Mouse (Mus musculus): ENCODE measurements at regions not wholly inside any gene's neighbourhood (a gene's known extent, or its start where the extent isn't known, plus 50 kb on each side); places are given as distances from the start of the nearest gene placed in this dataset.
"Not testable (repeated sequence)": the region's sequence is repeated elsewhere in the genome, so short reads cannot be mapped to it uniquely, and the experiment has no call there.

DNA sequence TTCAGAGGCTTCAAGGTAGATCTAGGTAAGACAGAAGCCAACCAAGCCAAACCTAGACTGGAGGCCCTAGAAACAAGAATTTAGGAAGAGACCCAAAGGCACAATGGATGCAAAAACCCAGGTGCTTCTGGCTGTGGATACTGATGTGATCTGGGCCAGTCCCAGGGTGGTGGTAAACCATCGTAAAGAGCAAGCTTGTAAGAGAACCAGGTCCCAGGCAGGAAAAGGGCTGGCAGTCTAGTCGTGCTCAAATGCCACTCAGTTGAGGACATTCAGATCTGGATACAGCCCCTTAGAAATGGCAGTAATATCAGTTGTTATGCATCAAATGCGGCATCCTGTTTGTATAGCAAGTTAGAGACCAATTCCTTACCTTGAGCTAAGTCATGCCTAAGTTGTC is 175.5 kb upstream of the Pkdcc start:
- Histone ChIP-seq H3K4me2 (ENCODE audit: low read length) (no peak overlapping the region), H3K9ac (ENCODE audit: low read depth, low read length) (no peak overlapping the region), H3K27ac (ENCODE audit: low read length) (no peak overlapping the region), H3K27me3 (ENCODE audit: control insufficient read depth, insufficient read depth, low read depth, low read length) (no peaks in the 10 kb centered on the region), H3K4me3 (ENCODE audit: low read depth, low read length) (no peak overlapping the region), H3K4me1 (ENCODE audit: control insufficient read depth, insufficient read depth, low read length) (no peaks in the 10 kb centered on the region), H3K36me3 (ENCODE audit: control insufficient read depth, insufficient read depth, low read length) (no peaks in the 10 kb centered on the region), H3K9me3 (replicated peaks; ENCODE audit: control insufficient read depth, low read length, poor library complexity, severe bottlenecking) (no peaks in the 10 kb centered on the region)
- no peak for ATAC-seq
- 90% methylated on average over 3 of the region's 3 CpGs for WGBS

DNA sequence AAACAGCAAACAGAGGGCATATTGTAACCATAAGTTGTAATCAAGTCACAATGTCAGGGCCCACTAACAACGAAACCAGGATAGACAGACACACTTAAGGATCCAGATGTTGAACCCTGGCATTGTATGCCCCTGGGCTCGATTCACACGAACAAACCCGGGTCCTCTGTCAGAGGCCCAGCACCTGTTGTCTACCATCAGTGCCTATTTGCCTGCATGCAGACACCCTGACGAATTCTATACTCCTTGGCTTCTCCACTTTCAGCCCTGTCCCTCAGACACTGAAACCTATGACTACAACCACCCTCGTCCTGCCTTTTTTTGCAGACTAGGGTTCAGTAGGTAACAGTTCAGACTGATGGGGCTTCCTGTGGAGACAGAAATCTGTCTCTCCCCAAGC is 170.6 kb upstream of the Pkdcc start:
- 81% methylated on average over 6 of the region's 6 CpGs for WGBS
- Histone ChIP-seq H3K4me1 (ENCODE audit: control insufficient read depth, insufficient read depth, low read length) (no peaks in the 10 kb centered on the region), H3K36me3 (ENCODE audit: control insufficient read depth, insufficient read depth, low read length) (no peaks in the 10 kb centered on the region), H3K4me3 (ENCODE audit: low read depth, low read length) (no peak overlapping the region), H3K9me3 (replicated peaks; ENCODE audit: control insufficient read depth, low read length, poor library complexity, severe bottlenecking) (no peaks in the 10 kb centered on the region), H3K27ac (ENCODE audit: low read length) (no peak overlapping the region), H3K9ac (ENCODE audit: low read depth, low read length) (no peak overlapping the region), H3K4me2 (ENCODE audit: low read length) (no peak overlapping the region), H3K27me3 (ENCODE audit: control insufficient read depth, insufficient read depth, low read depth, low read length) (no peaks in the 10 kb centered on the region)
- no peak for ATAC-seq

DNA sequence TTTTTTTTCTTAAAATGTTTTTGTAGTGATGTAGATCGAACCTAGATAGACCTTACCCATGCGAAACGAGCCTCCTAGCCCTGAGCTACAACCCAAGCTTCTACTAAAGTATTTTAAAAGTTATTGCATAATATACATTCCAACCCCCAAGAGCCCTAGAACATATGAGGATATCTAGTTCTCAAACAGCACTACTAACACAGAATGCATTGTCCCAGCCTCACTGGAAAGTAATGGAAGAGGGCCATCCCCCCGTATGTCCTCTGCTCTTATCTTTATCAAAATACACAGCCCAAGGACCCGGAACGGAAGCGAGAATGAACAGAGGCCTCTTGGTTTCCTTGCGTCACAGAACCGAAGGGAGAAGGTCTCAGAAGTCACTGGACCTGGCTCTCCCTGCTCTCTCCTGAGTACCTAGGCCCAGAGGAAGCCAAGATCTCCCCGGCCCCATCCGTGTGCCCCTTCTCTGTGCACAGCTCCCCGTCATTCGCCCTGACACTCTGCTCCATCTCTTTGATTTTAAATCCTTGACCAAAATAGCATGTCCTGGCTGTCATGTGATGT is 165.0 kb upstream of the Pkdcc start:
- 88% methylated on average over 13 of the region's 13 CpGs for WGBS
- Histone ChIP-seq H3K9me3 (replicated peaks; ENCODE audit: control insufficient read depth, low read length, poor library complexity, severe bottlenecking) (no peaks in the 10 kb centered on the region), H3K4me2 (ENCODE audit: low read length) (no peak overlapping the region), H3K4me1 (ENCODE audit: control insufficient read depth, insufficient read depth, low read length) (no peaks in the 10 kb centered on the region), H3K36me3 (ENCODE audit: control insufficient read depth, insufficient read depth, low read length) (no peaks in the 10 kb centered on the region), H3K9ac (ENCODE audit: low read depth, low read length) (no peak overlapping the region), H3K27ac (ENCODE audit: low read length) (no peak overlapping the region), H3K4me3 (ENCODE audit: low read depth, low read length) (no peak overlapping the region), H3K27me3 (ENCODE audit: control insufficient read depth, insufficient read depth, low read depth, low read length) (no peaks in the 10 kb centered on the region)
- ATAC-seq, result no peak

DNA sequence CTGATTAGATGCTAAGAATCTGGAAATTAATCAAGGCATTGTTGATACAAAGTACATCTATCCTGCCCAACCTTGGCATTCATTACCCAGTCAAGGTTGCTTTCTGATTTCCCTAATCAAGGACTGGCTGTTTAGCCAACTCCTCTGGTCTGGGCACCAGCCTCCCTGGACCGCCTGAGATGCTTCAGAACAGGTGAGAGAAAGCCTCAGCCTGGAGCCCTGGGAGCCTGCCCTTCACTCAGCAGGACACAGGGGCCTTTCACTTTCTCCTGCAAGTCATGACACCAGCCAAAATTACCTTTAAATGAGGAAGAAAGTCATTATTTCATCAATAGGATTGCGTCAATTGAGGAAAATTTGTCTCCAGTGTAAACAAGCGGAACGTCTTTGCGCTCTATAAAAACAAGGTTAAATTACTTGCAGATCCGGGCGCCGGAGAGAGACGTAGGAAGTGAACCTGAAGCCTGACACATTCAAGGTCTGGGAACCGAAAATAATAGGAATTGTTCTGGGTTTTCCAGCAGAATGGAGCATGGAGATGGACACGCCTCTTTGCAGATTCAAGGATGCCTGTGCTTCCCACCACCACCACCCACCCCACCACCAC is 164.4 kb upstream of the Pkdcc start:
- Histone ChIP-seq H3K36me3 (ENCODE audit: control insufficient read depth, insufficient read depth, low read length) (no peaks in the 10 kb centered on the region), H3K4me1 (ENCODE audit: control insufficient read depth, insufficient read depth, low read length) (no peaks in the 10 kb centered on the region), H3K9me3 (replicated peaks; ENCODE audit: control insufficient read depth, low read length, poor library complexity, severe bottlenecking) (no peaks in the 10 kb centered on the region), H3K27ac (ENCODE audit: low read length) (no peak overlapping the region), H3K9ac (ENCODE audit: low read depth, low read length) (no peak overlapping the region), H3K4me2 (ENCODE audit: low read length) (no peak overlapping the region), H3K27me3 (ENCODE audit: control insufficient read depth, insufficient read depth, low read depth, low read length) (no peaks in the 10 kb centered on the region), H3K4me3 (ENCODE audit: low read depth, low read length) (no peak overlapping the region)
- WGBS, result 50% methylated on average over 11 of the region's 11 CpGs
- ATAC-seq, result no peak

DNA sequence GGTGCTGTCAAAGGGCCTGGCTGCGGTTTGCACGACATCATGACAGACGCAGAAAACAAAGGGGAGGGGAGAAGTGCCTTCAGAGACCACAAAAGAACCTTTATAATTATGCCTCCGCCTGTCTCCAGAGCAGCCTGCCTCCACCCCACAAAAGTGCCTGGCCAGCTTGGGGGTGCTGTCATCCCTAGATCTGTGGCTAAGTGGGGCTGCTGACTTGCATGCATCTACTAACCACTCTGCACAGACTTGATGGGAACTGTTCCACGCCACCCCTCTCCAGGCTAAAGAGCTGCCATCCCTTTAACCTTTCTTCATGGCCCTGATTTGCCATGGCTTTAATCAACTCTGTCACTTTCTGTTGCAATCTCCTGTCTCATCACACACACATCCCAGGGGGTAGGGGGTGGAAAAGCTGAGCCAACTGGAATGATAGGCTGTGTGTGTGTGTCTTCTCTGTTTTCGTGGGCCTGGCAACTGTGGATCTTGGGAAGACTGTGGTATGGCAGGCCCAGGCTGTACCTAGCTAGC is 162.4 kb upstream of the Pkdcc start:
- Histone ChIP-seq H3K4me1 (ENCODE audit: control insufficient read depth, insufficient read depth, low read length) (no peaks in the 10 kb centered on the region), H3K27ac (ENCODE audit: low read length) (no peak overlapping the region), H3K4me2 (ENCODE audit: low read length) (no peak overlapping the region), H3K36me3 (ENCODE audit: control insufficient read depth, insufficient read depth, low read length) (no peaks in the 10 kb centered on the region), H3K9ac (ENCODE audit: low read depth, low read length) (no peak overlapping the region), H3K9me3 (replicated peaks; ENCODE audit: control insufficient read depth, low read length, poor library complexity, severe bottlenecking) (no peaks in the 10 kb centered on the region), H3K4me3 (ENCODE audit: low read depth, low read length) (no peak overlapping the region), H3K27me3 (ENCODE audit: control insufficient read depth, insufficient read depth, low read depth, low read length) (no peaks in the 10 kb centered on the region)
- WGBS, result 51% methylated on average over 6 of the region's 6 CpGs
- no peak for ATAC-seq

DNA sequence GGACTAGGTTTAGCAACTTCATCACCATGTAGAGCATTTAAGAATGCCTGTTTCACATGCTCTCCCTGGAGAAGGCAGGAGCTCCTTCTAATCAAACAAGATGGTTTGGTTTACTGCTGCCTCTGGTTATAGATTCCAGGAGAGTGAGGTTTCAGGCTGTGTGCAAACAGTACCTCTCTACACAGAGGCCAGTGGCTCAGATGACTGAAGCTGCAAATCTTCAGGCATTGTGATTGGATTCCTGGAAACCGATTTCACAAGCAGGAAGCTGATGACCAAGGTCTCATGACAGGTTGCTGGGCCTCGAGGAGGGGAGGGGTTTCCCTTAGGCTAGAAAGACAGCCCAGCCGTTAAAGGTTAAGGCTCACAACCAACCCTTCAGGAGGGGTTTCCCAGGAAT is 157.3 kb upstream of the Pkdcc start:
- no peak for ATAC-seq
- Histone ChIP-seq H3K36me3 (ENCODE audit: control insufficient read depth, insufficient read depth, low read length) (no peaks in the 10 kb centered on the region), H3K27me3 (ENCODE audit: control insufficient read depth, insufficient read depth, low read depth, low read length) (no peaks in the 10 kb centered on the region), H3K4me3 (ENCODE audit: low read depth, low read length) (no peak overlapping the region), H3K4me2 (ENCODE audit: low read length) (no peak overlapping the region), H3K9ac (ENCODE audit: low read depth, low read length) (no peak overlapping the region), H3K9me3 (replicated peaks; ENCODE audit: control insufficient read depth, low read length, poor library complexity, severe bottlenecking) (no peaks in the 10 kb centered on the region), H3K27ac (ENCODE audit: low read length) (no peak overlapping the region), H3K4me1 (ENCODE audit: control insufficient read depth, insufficient read depth, low read length) (peaks cover 3% of the 10 kb centered on the region; the same call in 1 of the 2 replicates)
- 62% methylated on average over 3 of the region's 3 CpGs for WGBS

DNA sequence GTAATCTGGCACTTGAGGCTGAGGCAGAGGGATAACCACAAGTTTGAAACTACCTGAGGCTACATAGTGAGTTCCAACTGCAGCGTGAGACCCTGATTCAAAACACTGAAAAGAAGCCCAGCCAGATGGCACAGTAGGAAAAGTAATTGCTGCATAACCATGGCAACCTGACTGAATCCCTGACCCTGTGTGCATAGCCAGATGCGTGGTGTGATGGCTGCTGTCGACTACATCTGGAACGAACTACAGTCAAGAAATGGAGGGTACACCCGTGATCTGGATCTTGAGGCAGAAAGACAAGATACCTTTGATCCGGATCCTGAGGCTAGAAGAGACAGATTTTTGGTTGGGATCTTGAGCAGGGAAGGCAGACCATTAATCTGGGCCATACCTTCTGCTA is 153.2 kb upstream of the Pkdcc start:
- WGBS, result 64% methylated on average over 6 of the region's 6 CpGs
- Histone ChIP-seq H3K4me1 (ENCODE audit: control insufficient read depth, insufficient read depth, low read length) (peaks cover 3% of the 10 kb centered on the region; the same call in 1 of the 2 replicates), H3K27ac (ENCODE audit: low read length) (no peak overlapping the region), H3K9ac (ENCODE audit: low read depth, low read length) (no peak overlapping the region), H3K4me2 (ENCODE audit: low read length) (no peak overlapping the region), H3K9me3 (replicated peaks; ENCODE audit: control insufficient read depth, low read length, poor library complexity, severe bottlenecking) (no peaks in the 10 kb centered on the region), H3K27me3 (ENCODE audit: control insufficient read depth, insufficient read depth, low read depth, low read length) (peaks cover 5% of the 10 kb centered on the region), H3K36me3 (ENCODE audit: control insufficient read depth, insufficient read depth, low read length) (no peaks in the 10 kb centered on the region), H3K4me3 (ENCODE audit: low read depth, low read length) (no peak overlapping the region)
- ATAC-seq, result no peak

DNA sequence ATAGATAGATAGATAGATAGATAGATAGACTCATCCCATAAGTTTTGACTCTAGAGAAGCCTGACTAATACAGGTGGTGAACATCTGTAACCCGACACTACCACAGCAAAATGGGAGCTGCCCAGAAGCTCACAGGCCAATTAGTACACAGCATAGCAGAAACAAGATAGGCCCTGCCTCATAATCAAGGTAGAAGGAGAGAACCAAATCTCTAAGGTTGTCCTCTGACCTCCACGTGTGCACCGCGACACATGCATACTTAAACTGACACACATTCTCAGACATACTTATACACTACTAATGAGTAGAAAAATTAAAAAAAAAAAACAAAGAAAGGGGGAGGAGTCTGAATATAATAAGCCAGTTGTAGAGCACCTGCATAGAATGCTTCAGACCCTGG is 151.2 kb upstream of the Pkdcc start:
- peaks cover 5% of the 10 kb centered on the region for H3K27me3 ChIP-seq (ENCODE audit: control insufficient read depth, insufficient read depth, low read depth, low read length)
- no peak for ATAC-seq
- H3K36me3 ChIP-seq (ENCODE audit: control insufficient read depth, insufficient read depth, low read length), result no peaks in the 10 kb centered on the region
- no peak overlapping the region for H3K27ac ChIP-seq (ENCODE audit: low read length)
- H3K4me1 ChIP-seq (ENCODE audit: control insufficient read depth, insufficient read depth, low read length), result peaks cover 3% of the 10 kb centered on the region; the same call in 1 of the 2 replicates
- WGBS, result 45% methylated on average over 4 of the region's 4 CpGs
- no peak overlapping the region for H3K4me2 ChIP-seq (ENCODE audit: low read length)
- H3K9ac ChIP-seq (ENCODE audit: low read depth, low read length), result no peak overlapping the region
- no peaks in the 10 kb centered on the region for H3K9me3 ChIP-seq (replicated peaks; ENCODE audit: control insufficient read depth, low read length, poor library complexity, severe bottlenecking)
- no peak overlapping the region for H3K4me3 ChIP-seq (ENCODE audit: low read depth, low read length)

DNA sequence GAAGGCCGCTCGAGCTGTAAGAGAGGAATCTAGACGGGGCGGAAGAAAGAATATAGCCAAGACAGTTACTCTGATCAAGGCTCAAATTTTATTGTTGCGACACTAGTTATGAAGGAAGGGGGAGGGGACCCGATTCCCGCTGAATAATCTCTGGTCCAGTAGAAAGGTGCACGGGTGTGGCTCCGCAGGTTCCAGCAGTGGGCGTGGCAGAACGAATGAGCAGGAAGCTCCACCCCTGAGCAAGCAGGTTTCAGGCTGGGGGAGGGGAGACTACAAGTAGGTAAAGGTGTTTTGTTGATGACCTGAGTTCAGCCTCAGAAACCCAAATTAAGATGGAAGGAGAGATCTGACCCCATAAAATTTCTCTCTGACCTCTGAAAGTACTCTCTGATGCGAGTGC is 150.7 kb upstream of the Pkdcc start:
- H3K4me3 ChIP-seq (ENCODE audit: low read depth, low read length); ATAC-seq; H3K36me3 ChIP-seq (ENCODE audit: control insufficient read depth, insufficient read depth, low read length); H3K4me1 ChIP-seq (ENCODE audit: control insufficient read depth, insufficient read depth, low read length); H3K27me3 ChIP-seq (ENCODE audit: control insufficient read depth, insufficient read depth, low read depth, low read length); H3K4me2 ChIP-seq (ENCODE audit: low read length); H3K27ac ChIP-seq (ENCODE audit: low read length); H3K9me3 ChIP-seq (replicated peaks; ENCODE audit: control insufficient read depth, low read length, poor library complexity, severe bottlenecking); H3K9ac ChIP-seq (ENCODE audit: low read depth, low read length): not testable (repeated sequence)
- WGBS, result 23% methylated on average over 9 of the region's 12 CpGs
